Mouse (Mus musculus): ENCODE results near the gene Tm7sf3.

GRCm38 (mm10) chr6:146602601-146603000 lies 40.0 kb downstream of the Tm7sf3 start:
- TF ChIP-seq CTCF (IDR thresholded peaks at IDR 0.05; ENCODE audit: low read depth), result no peak
- TF ChIP-seq EP300 (IDR thresholded peaks at IDR 0.05; ENCODE audit: low read depth), result no peak
